Mouse (Mus musculus): ENCODE data around the gene Gsta2. TPM values are rescaled to one million over a fixed set of nuclear protein-coding genes. Genes with fewer than 3 reads are reported as not detected.
"Not testable (repeated sequence)": the region's sequence is repeated elsewhere in the genome, so short reads cannot be mapped to it uniquely, and the experiment has no call there.

Gene Gsta2
- polyA plus RNA-seq, 1 experiment from 2014 or later = not detected

DNA sequence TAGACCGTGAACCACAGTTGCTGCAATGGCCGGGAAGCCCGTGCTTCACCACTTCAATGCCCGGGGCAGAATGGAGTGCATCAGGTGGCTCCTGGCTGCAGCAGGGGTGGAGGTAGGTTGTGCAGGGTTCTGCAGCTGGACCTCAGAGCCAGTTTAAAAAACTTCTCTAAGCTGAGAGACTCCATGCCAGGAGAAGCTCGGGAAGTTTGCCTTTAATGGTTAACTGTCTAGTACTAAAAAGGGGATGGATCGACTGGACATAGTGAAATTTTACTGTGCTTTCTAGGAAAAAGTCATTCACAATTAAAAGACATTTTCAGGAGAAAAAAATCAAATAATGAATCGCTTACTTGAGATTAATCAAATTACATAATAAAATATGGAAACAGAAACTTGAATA is 60.8 kb downstream of the Gsta2 start:
- not testable (repeated sequence) for H3K4me2 ChIP-seq (ENCODE audit: low read length); ATAC-seq; H3K9me3 ChIP-seq (ENCODE audit: control insufficient read depth, low read length); H3K9ac ChIP-seq (ENCODE audit: low read depth, low read length); H3K36me3 ChIP-seq (ENCODE audit: control insufficient read depth, insufficient read depth, low read length); H3K27ac ChIP-seq (ENCODE audit: low read depth, low read length); H3K27me3 ChIP-seq (replicated peaks; ENCODE audit: control insufficient read depth, insufficient read depth, low read length); H3K4me3 ChIP-seq (ENCODE audit: low read length); H3K4me1 ChIP-seq (ENCODE audit: control insufficient read depth, insufficient read depth, low read depth, low read length)
- 86% methylated on average over 5 of the region's 7 CpGs for WGBS

DNA sequence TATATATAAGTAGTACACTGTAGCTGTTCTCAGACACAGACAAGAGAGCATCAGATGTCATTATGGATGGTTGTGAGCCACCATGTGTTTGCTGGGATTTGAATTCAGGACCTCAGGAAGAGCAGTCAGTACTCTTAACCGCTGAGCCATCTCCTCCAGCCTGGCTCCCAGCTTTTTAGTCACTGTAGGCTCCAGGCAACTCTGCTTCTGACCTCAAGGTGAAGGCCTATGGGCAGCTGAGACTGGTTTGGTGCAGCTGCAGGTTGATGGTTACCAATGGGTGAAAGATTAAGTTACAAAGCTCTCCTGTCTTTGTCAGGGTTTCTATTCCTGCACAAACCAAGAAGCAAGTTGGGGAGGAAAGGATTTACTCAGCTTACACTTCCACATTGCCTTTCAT is 61.9 kb downstream of the Gsta2 start:
- H3K27ac ChIP-seq (ENCODE audit: low read depth, low read length); H3K4me2 ChIP-seq (ENCODE audit: low read length); H3K27me3 ChIP-seq (replicated peaks; ENCODE audit: control insufficient read depth, insufficient read depth, low read length); H3K36me3 ChIP-seq (ENCODE audit: control insufficient read depth, insufficient read depth, low read length); H3K4me1 ChIP-seq (ENCODE audit: control insufficient read depth, insufficient read depth, low read depth, low read length); H3K9ac ChIP-seq (ENCODE audit: low read depth, low read length); H3K9me3 ChIP-seq (ENCODE audit: control insufficient read depth, low read length); ATAC-seq; H3K4me3 ChIP-seq (ENCODE audit: low read length): not testable (repeated sequence)
- 67% methylated on average over 1 of the region's 1 CpGs for WGBS

DNA sequence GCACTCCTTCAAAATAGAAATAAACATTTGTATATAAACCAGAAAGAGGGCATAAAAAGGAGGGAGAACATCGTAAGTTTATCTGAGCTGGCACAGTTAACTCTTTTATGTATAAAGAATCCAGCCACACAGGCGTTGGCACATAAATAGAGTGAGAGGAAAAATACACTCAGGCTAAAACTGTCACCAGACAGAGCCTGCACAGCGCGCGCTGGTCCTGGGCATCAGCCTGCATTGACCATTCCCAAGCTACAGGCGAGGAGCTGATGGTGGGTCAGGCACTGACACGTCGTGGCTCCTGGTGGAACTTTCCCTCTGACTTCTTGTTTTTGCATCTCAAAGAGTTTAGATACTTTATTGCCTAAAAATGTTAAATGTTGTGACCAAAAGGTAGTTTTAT is 63.1 kb downstream of the Gsta2 start:
- H3K4me1 ChIP-seq (ENCODE audit: control insufficient read depth, insufficient read depth, low read depth, low read length); H3K27me3 ChIP-seq (replicated peaks; ENCODE audit: control insufficient read depth, insufficient read depth, low read length); H3K9ac ChIP-seq (ENCODE audit: low read depth, low read length); H3K4me3 ChIP-seq (ENCODE audit: low read length); H3K27ac ChIP-seq (ENCODE audit: low read depth, low read length); ATAC-seq; H3K9me3 ChIP-seq (ENCODE audit: control insufficient read depth, low read length); H3K4me2 ChIP-seq (ENCODE audit: low read length); H3K36me3 ChIP-seq (ENCODE audit: control insufficient read depth, insufficient read depth, low read length): not testable (repeated sequence)
- 89% methylated on average over 8 of the region's 8 CpGs for WGBS

DNA sequence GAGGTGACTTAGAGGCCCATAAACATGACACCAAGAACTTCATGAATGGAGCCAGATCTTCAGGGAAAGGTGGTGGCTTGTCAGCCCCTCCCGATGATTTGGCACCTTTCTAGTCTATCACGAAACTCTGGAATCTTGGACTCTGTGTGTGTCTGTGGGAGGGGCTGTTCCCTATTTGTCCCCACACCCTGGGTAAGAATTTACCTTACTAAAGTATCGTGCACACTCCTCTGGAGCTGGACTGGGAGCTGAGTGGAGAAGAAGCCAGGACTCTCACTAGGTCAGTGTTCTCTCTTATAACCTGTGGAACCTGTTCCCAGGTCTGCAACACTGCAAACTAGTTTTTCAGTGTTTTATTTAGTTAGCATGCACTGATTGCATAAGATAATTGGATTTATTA is 65.9 kb downstream of the Gsta2 start, which contains the start of gene Gm10639:
Gene Gm10639, plus strand, starts transcription at position 201 of the 400 bp plus-strand sequence.
- H3K4me3 ChIP-seq (ENCODE audit: low read length); H3K9me3 ChIP-seq (ENCODE audit: control insufficient read depth, low read length); H3K27me3 ChIP-seq (replicated peaks; ENCODE audit: control insufficient read depth, insufficient read depth, low read length); ATAC-seq; H3K4me1 ChIP-seq (ENCODE audit: control insufficient read depth, insufficient read depth, low read depth, low read length); H3K36me3 ChIP-seq (ENCODE audit: control insufficient read depth, insufficient read depth, low read length); H3K27ac ChIP-seq (ENCODE audit: low read depth, low read length); H3K4me2 ChIP-seq (ENCODE audit: low read length); H3K9ac ChIP-seq (ENCODE audit: low read depth, low read length): not testable (repeated sequence)
- 87% methylated on average over 3 of the region's 3 CpGs for WGBS

DNA sequence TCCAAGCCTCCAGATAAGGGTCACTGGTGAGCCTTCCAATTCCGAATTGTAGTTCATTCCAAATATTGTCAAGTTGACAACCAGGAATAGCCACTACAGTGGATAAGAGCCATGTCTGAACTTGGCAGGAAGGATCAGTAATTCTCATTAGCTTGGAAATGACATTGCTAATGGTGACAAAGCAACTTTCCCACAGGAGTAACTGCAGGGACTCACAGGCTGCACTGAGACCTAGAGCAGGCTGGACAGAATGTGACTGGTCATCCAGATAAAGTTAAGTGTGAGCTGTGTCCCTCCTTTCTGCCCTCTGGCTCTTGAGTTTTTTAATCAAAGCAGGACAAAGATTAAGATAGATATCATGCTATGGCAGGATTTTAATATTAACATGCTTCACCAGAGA is 66.5 kb downstream of the Gsta2 start:
- not testable (repeated sequence) for H3K4me3 ChIP-seq (ENCODE audit: low read length); H3K4me1 ChIP-seq (ENCODE audit: control insufficient read depth, insufficient read depth, low read depth, low read length); H3K9me3 ChIP-seq (ENCODE audit: control insufficient read depth, low read length); ATAC-seq; H3K27me3 ChIP-seq (replicated peaks; ENCODE audit: control insufficient read depth, insufficient read depth, low read length); H3K9ac ChIP-seq (ENCODE audit: low read depth, low read length); H3K36me3 ChIP-seq (ENCODE audit: control insufficient read depth, insufficient read depth, low read length); H3K27ac ChIP-seq (ENCODE audit: low read depth, low read length); H3K4me2 ChIP-seq (ENCODE audit: low read length)
- WGBS = 78% methylated on average over 1 of the region's 1 CpGs

DNA sequence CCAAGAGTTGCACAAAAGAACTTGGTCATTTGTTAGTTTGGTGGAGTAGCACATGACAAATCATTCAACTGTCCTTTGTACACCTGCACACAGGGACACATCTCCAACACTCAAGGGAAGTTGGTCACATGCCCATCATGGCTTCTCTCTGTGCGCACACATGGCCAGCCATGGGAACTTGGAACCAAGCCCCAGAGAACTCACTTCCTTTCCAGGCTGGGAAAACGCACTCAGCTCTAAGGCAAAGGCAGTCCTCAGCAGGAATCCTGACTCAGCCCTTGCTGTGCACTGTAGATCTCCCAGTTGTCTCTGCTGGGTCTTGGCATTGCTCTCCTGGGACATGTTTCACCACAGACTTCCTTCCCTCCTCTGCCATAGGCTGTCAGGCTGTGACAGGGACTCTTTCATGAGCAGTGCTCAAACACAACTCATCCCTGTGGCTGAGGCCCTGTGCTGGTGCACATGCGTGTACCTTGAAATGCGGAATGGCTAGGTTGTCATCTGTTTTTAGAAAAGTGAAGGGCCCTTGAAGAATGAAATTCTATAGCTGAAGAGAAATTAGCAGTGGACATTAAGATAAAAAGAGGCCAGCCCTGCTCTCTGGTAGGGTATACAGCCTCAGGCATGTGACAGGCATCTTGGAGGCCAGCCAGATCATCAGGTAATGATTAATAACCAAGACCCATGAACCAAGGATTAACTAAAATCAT is 73.4 kb downstream of the Gsta2 start:
- not testable (repeated sequence) for H3K9ac ChIP-seq (ENCODE audit: low read depth, low read length); H3K27me3 ChIP-seq (replicated peaks; ENCODE audit: control insufficient read depth, insufficient read depth, low read length); H3K4me2 ChIP-seq (ENCODE audit: low read length); H3K27ac ChIP-seq (ENCODE audit: low read depth, low read length); H3K9me3 ChIP-seq (ENCODE audit: control insufficient read depth, low read length); ATAC-seq; H3K4me1 ChIP-seq (ENCODE audit: control insufficient read depth, insufficient read depth, low read depth, low read length); H3K4me3 ChIP-seq (ENCODE audit: low read length); H3K36me3 ChIP-seq (ENCODE audit: control insufficient read depth, insufficient read depth, low read length)
- WGBS = 86% methylated on average over 4 of the region's 4 CpGs

Other genes with a start within 250 kb of the Gsta2 start
- 79.8 and 88.4 TPM in 2 replicates for gene Fbxo9, start 246.7 kb downstream of the Gsta2 start, polyA plus RNA-seq (2015; fragmentation: Nextera tagmentation; extraction: Ambion mirVana)
- 31.8 and 36.7 TPM in 2 replicates for gene Ick, start 246.6 kb downstream of the Gsta2 start, polyA plus RNA-seq (2015; fragmentation: Nextera tagmentation; extraction: Ambion mirVana)
- gene Gsta4, start 173.0 kb downstream of the Gsta2 start, polyA plus RNA-seq (2015; fragmentation: Nextera tagmentation; extraction: Ambion mirVana) = 28.5 and 30.6 TPM in 2 replicates
- gene Gsta1, start 125.1 kb downstream of the Gsta2 start, polyA plus RNA-seq (2015; fragmentation: Nextera tagmentation; extraction: Ambion mirVana) = not detected in 2 replicates
- gene Gm3776, start 98.7 kb downstream of the Gsta2 start, polyA plus RNA-seq (2015; fragmentation: Nextera tagmentation; extraction: Ambion mirVana) = not detected in 2 replicates
- not detected in 2 replicates for gene Gm10639, start 65.9 kb downstream of the Gsta2 start, polyA plus RNA-seq (2015; fragmentation: Nextera tagmentation; extraction: Ambion mirVana)
- gene Omt2a, start 41.0 kb downstream of the Gsta2 start, polyA plus RNA-seq (2015; fragmentation: Nextera tagmentation; extraction: Ambion mirVana) = not detected in 2 replicates
- not detected in 2 replicates for gene Omt2b, start 28.2 kb downstream of the Gsta2 start, polyA plus RNA-seq (2015; fragmentation: Nextera tagmentation; extraction: Ambion mirVana)
- 4.5 and 6.4 TPM in 2 replicates for gene Dppa5a, start 12.4 kb upstream of the Gsta2 start, polyA plus RNA-seq (2015; fragmentation: Nextera tagmentation; extraction: Ambion mirVana)
- 4.8 TPM in 2 replicates for gene Ooep, start 22.9 kb upstream of the Gsta2 start, polyA plus RNA-seq (2015; fragmentation: Nextera tagmentation; extraction: Ambion mirVana)
- 0.29 and 0.44 TPM in 2 replicates for gene Ddx43, start 40.0 kb upstream of the Gsta2 start, polyA plus RNA-seq (2015; fragmentation: Nextera tagmentation; extraction: Ambion mirVana)
- gene Cgas, start 87.4 kb upstream of the Gsta2 start, polyA plus RNA-seq (2015; fragmentation: Nextera tagmentation; extraction: Ambion mirVana) = 0.54 and 0.79 TPM in 2 replicates
- 27.9 and 30.0 TPM in 2 replicates for gene Mto1, start 92.4 kb upstream of the Gsta2 start, polyA plus RNA-seq (2015; fragmentation: Nextera tagmentation; extraction: Ambion mirVana)
- 1.8 and 2.3 TPM in 2 replicates for gene Gm17324, start 93.0 kb upstream of the Gsta2 start, polyA plus RNA-seq (2015; fragmentation: Nextera tagmentation; extraction: Ambion mirVana)
- gene Eef1a1, start 133.4 kb upstream of the Gsta2 start, polyA plus RNA-seq (2015; fragmentation: Nextera tagmentation; extraction: Ambion mirVana) = 2,954 and 2,983 TPM in 2 replicates
- gene Slc17a5, start 232.3 kb upstream of the Gsta2 start, polyA plus RNA-seq (2015; fragmentation: Nextera tagmentation; extraction: Ambion mirVana) = 15.6 and 15.8 TPM in 2 replicates

Measured in hindbrain, embryonic 16.5 days (tissue).